Mouse (Mus musculus): ENCODE data around the gene Aldh8a1. TPM values are rescaled to one million over a fixed set of nuclear protein-coding genes. Genes with fewer than 3 reads are reported as not detected.

The Aldh8a1 gene
- total and polyA plus RNA-seq, 3 experiments: 0.22 TPM; not detected in 2

- no peak for ATAC-seq (ENCODE audit: extremely low read depth, insufficient number of reproducible peaks, low FRiP score, poor library complexity, severe bottlenecking)
- no peaks in the 10 kb centered on the region for H3K9me3 ChIP-seq (replicated peaks)
- no peak for DNase-seq (ENCODE audit: low spot score)
- H3K36me3 ChIP-seq (replicated peaks): no peaks in the 10 kb centered on the region
- no peak overlapping the region for H3K4me3 ChIP-seq (ENCODE audit: low read depth, low read length)
- peaks cover 14% of the 10 kb centered on the region for H3K27me3 ChIP-seq (ENCODE audit: insufficient read depth, low read length)
- H3K4me1 ChIP-seq (ENCODE audit: insufficient read depth, low read depth, low read length): peaks cover 14% of the 10 kb centered on the region
- TF ChIP-seq GATA1 (IDR thresholded peaks at IDR 0.05; ENCODE audit: borderline replicate concordance, low read length) (no peak), CTCF (IDR thresholded peaks at IDR 0.05; ENCODE audit: low read depth, low read length) (no peak), POLR2AphosphoS5 (IDR thresholded peaks at IDR 0.05; ENCODE audit: insufficient replicate concordance, low read depth, low read length) (no peak), GATA2 (IDR thresholded peaks at IDR 0.05; ENCODE audit: borderline replicate concordance, low read depth, low read length) (no peak), TAL1 (conservative IDR thresholded peaks at IDR 0.05; ENCODE audit: low read depth, low read length) (no peak)
Observed at GRCm38 (mm10) chr10:21439268-21439667, 62.2 kb downstream of the Aldh8a1 start.

GRCm38 (mm10) chr10:21441020-21441419, 63.9 kb downstream of the Aldh8a1 start:
- DNase-seq (ENCODE audit: low spot score): no peak
- Histone ChIP-seq H3K9me3 (replicated peaks) (no peaks in the 10 kb centered on the region), H3K36me3 (replicated peaks) (no peaks in the 10 kb centered on the region), H3K4me3 (ENCODE audit: low read depth, low read length) (no peak overlapping the region), H3K27me3 (ENCODE audit: insufficient read depth, low read length) (peaks cover 11% of the 10 kb centered on the region), H3K4me1 (ENCODE audit: insufficient read depth, low read depth, low read length) (peaks cover 28% of the 10 kb centered on the region)
- ATAC-seq (ENCODE audit: extremely low read depth, insufficient number of reproducible peaks, low FRiP score, poor library complexity, severe bottlenecking): no peak
- TF ChIP-seq TAL1 (conservative IDR thresholded peaks at IDR 0.05; ENCODE audit: low read depth, low read length) (no peak), GATA1 (IDR thresholded peaks at IDR 0.05; ENCODE audit: borderline replicate concordance, low read length) (no peak), GATA2 (IDR thresholded peaks at IDR 0.05; ENCODE audit: borderline replicate concordance, low read depth, low read length) (no peak), POLR2AphosphoS5 (IDR thresholded peaks at IDR 0.05; ENCODE audit: insufficient replicate concordance, low read depth, low read length) (no peak), CTCF (IDR thresholded peaks at IDR 0.05; ENCODE audit: low read depth, low read length) (no peak)

GRCm38 (mm10) chr10:21441690-21442089, 64.6 kb downstream of the Aldh8a1 start:
- H3K36me3 ChIP-seq (replicated peaks): no peaks in the 10 kb centered on the region
- no peak overlapping the region for H3K4me3 ChIP-seq (ENCODE audit: low read depth, low read length)
- H3K27me3 ChIP-seq (ENCODE audit: insufficient read depth, low read length): peaks cover 13% of the 10 kb centered on the region
- no peak for ATAC-seq (ENCODE audit: extremely low read depth, insufficient number of reproducible peaks, low FRiP score, poor library complexity, severe bottlenecking)
- DNase-seq (ENCODE audit: low spot score): no peak
- TF ChIP-seq TAL1 (conservative IDR thresholded peaks at IDR 0.05; ENCODE audit: low read depth, low read length) (no peak), CTCF (IDR thresholded peaks at IDR 0.05; ENCODE audit: low read depth, low read length) (no peak), GATA1 (IDR thresholded peaks at IDR 0.05; ENCODE audit: borderline replicate concordance, low read length) (no peak), POLR2AphosphoS5 (IDR thresholded peaks at IDR 0.05; ENCODE audit: insufficient replicate concordance, low read depth, low read length) (no peak), GATA2 (IDR thresholded peaks at IDR 0.05; ENCODE audit: borderline replicate concordance, low read depth, low read length) (no peak)
- peaks cover 33% of the 10 kb centered on the region for H3K4me1 ChIP-seq (ENCODE audit: insufficient read depth, low read depth, low read length)
- H3K9me3 ChIP-seq (replicated peaks): no peaks in the 10 kb centered on the region

- H3K4me1 ChIP-seq (ENCODE audit: insufficient read depth, low read depth, low read length): peaks cover 36% of the 10 kb centered on the region
- no peaks in the 10 kb centered on the region for H3K36me3 ChIP-seq (replicated peaks)
- ATAC-seq (ENCODE audit: extremely low read depth, insufficient number of reproducible peaks, low FRiP score, poor library complexity, severe bottlenecking) (no peak), DNase-seq (ENCODE audit: low spot score) (no peak)
- peaks cover 12% of the 10 kb centered on the region for H3K27me3 ChIP-seq (ENCODE audit: insufficient read depth, low read length)
- no peak overlapping the region for H3K4me3 ChIP-seq (ENCODE audit: low read depth, low read length)
- no peaks in the 10 kb centered on the region for H3K9me3 ChIP-seq (replicated peaks)
- TF ChIP-seq GATA1 (IDR thresholded peaks at IDR 0.05; ENCODE audit: borderline replicate concordance, low read length): no peak
- TF ChIP-seq TAL1 (conservative IDR thresholded peaks at IDR 0.05; ENCODE audit: low read depth, low read length): no peak
Observed at GRCm38 (mm10) chr10:21443646-21444324, 66.7 kb downstream of the Aldh8a1 start.

DNA sequence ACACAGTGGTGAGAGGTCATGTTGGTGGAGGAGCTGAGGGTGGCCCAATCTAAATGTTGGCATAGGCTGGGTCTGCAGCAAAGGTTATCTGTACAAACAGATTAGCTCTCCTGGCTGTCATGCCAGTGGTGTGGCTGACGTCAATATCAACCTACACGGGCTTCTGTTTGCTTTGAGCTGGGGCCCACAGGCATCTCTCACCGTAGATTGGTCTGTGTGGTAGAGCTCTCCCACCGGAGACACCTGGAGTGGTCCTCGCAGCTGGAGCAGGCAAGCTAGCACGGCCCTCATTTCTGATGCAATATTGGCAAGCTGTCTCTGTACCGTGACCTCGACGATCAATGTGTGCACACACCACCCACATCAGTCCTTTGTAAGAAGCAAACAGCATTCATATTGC, 67.3 kb downstream of the Aldh8a1 start:
- no peaks in the 10 kb centered on the region for H3K36me3 ChIP-seq (replicated peaks)
- TF ChIP-seq GATA2 (IDR thresholded peaks at IDR 0.05; ENCODE audit: borderline replicate concordance, low read depth, low read length) (no peak), POLR2AphosphoS5 (IDR thresholded peaks at IDR 0.05; ENCODE audit: insufficient replicate concordance, low read depth, low read length) (no peak), TAL1 (conservative IDR thresholded peaks at IDR 0.05; ENCODE audit: low read depth, low read length) (no peak), GATA1 (IDR thresholded peaks at IDR 0.05; ENCODE audit: borderline replicate concordance, low read length) (no peak), CTCF (IDR thresholded peaks at IDR 0.05; ENCODE audit: low read depth, low read length) (no peak)
- H3K27me3 ChIP-seq (ENCODE audit: insufficient read depth, low read length): peaks cover 12% of the 10 kb centered on the region
- peaks cover 36% of the 10 kb centered on the region for H3K4me1 ChIP-seq (ENCODE audit: insufficient read depth, low read depth, low read length)
- no peaks in the 10 kb centered on the region for H3K9me3 ChIP-seq (replicated peaks)
- no peak for ATAC-seq (ENCODE audit: extremely low read depth, insufficient number of reproducible peaks, low FRiP score, poor library complexity, severe bottlenecking)
- peak overlapping the region; percentile 14; the same call in 1 of the 2 replicates for H3K4me3 ChIP-seq (ENCODE audit: low read depth, low read length)
- DNase-seq (ENCODE audit: low spot score): no peak

Other genes with a start within 250 kb of the Aldh8a1 start
- gene Myb, start 216.3 kb upstream of the Aldh8a1 start, total RNA-seq (2014; fragmentation: Nextera tagmentation): 399 and 427 TPM in 2 replicates
- 258 and 268 TPM in 2 replicates for gene Myb, start 216.3 kb upstream of the Aldh8a1 start, total RNA-seq (2017)
- 40.0 and 49.3 TPM in 2 replicates for gene Myb, start 216.3 kb upstream of the Aldh8a1 start, polyA plus RNA-seq (2012)
- gene Hbs1l, start 81.3 kb upstream of the Aldh8a1 start, total RNA-seq (2014; fragmentation: Nextera tagmentation): 153 and 180 TPM in 2 replicates
- 150 and 153 TPM in 2 replicates for gene Hbs1l, start 81.3 kb upstream of the Aldh8a1 start, total RNA-seq (2017)
- gene Hbs1l, start 81.3 kb upstream of the Aldh8a1 start, polyA plus RNA-seq (2012): 52.5 and 132 TPM in 2 replicates
- not detected in 2 replicates for gene 1700020N01Rik, start 215.9 kb downstream of the Aldh8a1 start, total RNA-seq (2014; fragmentation: Nextera tagmentation)
- gene 1700020N01Rik, start 215.9 kb downstream of the Aldh8a1 start, total RNA-seq (2017): not detected in 2 replicates
- not detected in 2 replicates for gene 1700020N01Rik, start 215.9 kb downstream of the Aldh8a1 start, polyA plus RNA-seq (2012)